Comparison of ENCODE assay signal across 12 mouse cellular contexts in the genomic region with DNA sequence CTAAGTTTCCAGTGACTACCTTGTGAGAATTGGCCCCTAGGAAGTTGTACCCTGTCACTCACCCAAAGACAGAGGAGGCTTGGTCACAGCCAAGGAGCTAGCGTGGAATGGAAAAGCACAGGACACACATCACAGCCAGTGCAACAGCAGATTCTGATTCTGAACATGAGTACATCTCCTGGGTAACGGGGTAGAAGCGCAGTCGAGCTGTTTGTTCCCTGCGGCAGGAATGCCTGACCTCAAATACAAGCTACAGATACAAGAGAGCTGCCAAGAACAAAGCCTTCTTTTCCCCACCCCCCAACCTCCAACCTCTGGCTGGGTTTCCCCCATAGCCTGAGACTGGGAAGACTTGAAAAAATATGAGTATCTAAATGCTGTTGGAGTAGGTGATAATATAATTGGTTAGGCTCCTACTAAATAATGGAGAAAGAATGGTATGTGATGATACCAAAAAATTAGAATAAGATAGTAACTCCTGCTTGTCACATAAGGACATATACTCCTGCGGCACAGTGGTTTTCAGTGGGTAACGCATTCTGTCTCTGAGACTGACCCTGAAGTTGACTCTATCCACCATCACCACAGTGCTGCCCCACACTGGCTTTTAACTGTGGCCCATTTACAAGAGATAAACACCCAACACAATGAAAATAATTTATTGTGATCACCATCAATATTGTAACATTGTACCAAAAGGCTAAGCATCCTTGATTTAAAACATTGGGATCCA. TPM values are rescaled to one million over a fixed set of nuclear protein-coding genes. Genes with fewer than 3 reads are reported as not detected.
DNase-seq lines count a peak whose midpoint lies in the region.
"Had no signal": no experiment of that assay in that cellular context is flagged by ENCODE, and none has a peak within 500 bp of the region (broad histone marks: within the 10 kb centered on the region; RNA-seq: fewer than 3 reads in every experiment).

No protein-coding gene starts in this region.

- peak; percentile 44 for DNase-seq in embryo, embryonic 10 days (ENCODE audit: low spot score)
- no peak for DNase-seq in embryo, embryonic 11 days
- DNase-seq in right cerebral cortex, postnatal 36 days (ENCODE audit: low spot score in 2 of 2) = peak; percentile 36 to 54
- DNase-seq in right cerebral cortex, postnatal 14 days = no peak
- DNase-seq in layer of hippocampus, postnatal 14 days (ENCODE audit: low spot score in 2 of 2) = peak; percentile 32 to 78
- peak; percentile 77 for DNase-seq in retina, postnatal 1 day
- DNase-seq in adrenal gland, postnatal 36 days = no peak
- DNase-seq in spleen, postnatal 14 days (ENCODE audit: low spot score in 2 of 2) = no peak
- DNase-seq: gastrocnemius, adult 2 months; kidney, postnatal 10 days; lung, postnatal 4 days; thymus, postnatal 36 days had no signal

RNA-seq across cellular contexts. Expression of a gene that starts 9.7 kb away (rescaled TPM):
- 10 to 100 TPM; 51.6 to 51.7 TPM for total RNA-seq in layer of hippocampus, postnatal 14 days (2021)
- 10 to 100 TPM; 57.9 to 79.4 TPM for total RNA-seq in adrenal gland, postnatal 36 days (2021)

Comparison
In these comparisons a context has a peak if more than half of its experiments do, and no peak if none do; other contexts are left out.
1. DNase-seq: peak in embryo, embryonic 10 days (single experiment), right cerebral cortex, postnatal 36 days (2 of 2), layer of hippocampus, postnatal 14 days (2 of 2) and retina, postnatal 1 day (single experiment); none in embryo, embryonic 11 days (single experiment), right cerebral cortex, postnatal 14 days (single experiment), adrenal gland, postnatal 36 days (0 of 2) and spleen, postnatal 14 days (0 of 2).